Mouse (Mus musculus) MEL (cell line): ENCODE measurements at regions not wholly inside any gene's neighbourhood (a gene's known extent, or its start where the extent isn't known, plus 50 kb on each side); places are given as distances from the start of the nearest gene placed in this dataset.

Experiments used
- DNase-seq: peaks from one replicate; pipeline ENCODE4 v3.0.0; 2011; ENCODE audit warnings: low read depth, low spot score
- H3K27ac ChIP-seq: 2 replicates; pipeline ENCODE4 v1.5.1; 2012; ENCODE audit warnings: low read depth, mild to moderate bottlenecking, control low read depth, low read length, moderate library complexity; ENCODE audit not compliant: control insufficient read depth
- H3K27me3 ChIP-seq, 2 experiments: fragments of 150-350 bp in 1 of 2; sonication (generic) in 1 of 2; 2 replicates each; pipeline ENCODE4 v1.6.1; 2012; ENCODE audit warnings: low read length in 2 of 2, mild to moderate bottlenecking in 2 of 2, improper control_type of control experiment in 1 of 2, moderate library complexity in 1 of 2; ENCODE audit not compliant: insufficient read depth in 2 of 2, control insufficient read depth in 1 of 2
- H3K36me3 ChIP-seq, 2 experiments: 2 replicates each; pipeline ENCODE4 v1.6.1; 2012 to 2014; ENCODE audit warnings: low read length in 2 of 2, improper control_type of control experiment in 1 of 2, inconsistent platforms in 1 of 2, mild to moderate bottlenecking in 1 of 2; ENCODE audit not compliant: insufficient read depth in 2 of 2, control insufficient read depth in 1 of 2
- H3K4me1 ChIP-seq, 2 experiments: fragments of 150-350 bp in 1 of 2; sonication (generic) in 1 of 2; 2 replicates each; pipeline ENCODE4 v1.6.1; 2012; ENCODE audit warnings: low read length in 2 of 2, improper control_type of control experiment in 1 of 2, mild to moderate bottlenecking in 1 of 2; ENCODE audit not compliant: insufficient read depth in 2 of 2, control insufficient read depth in 1 of 2
- H3K4me3 ChIP-seq, 2 experiments: fragments of 150-350 bp in 1 of 2; sonication (generic) in 1 of 2; 2 replicates each; pipeline ENCODE4 v1.5.1; 2012; ENCODE audit warnings: low read depth in 2 of 2, low read length in 2 of 2, mild to moderate bottlenecking in 2 of 2, moderate library complexity in 2 of 2, control low read depth in 1 of 2, improper control_type of control experiment in 1 of 2; ENCODE audit not compliant: control insufficient read depth in 1 of 2, insufficient read depth in 1 of 2
- H3K79me2 ChIP-seq: 2 replicates; pipeline ENCODE4 v1.6.1; 2012; ENCODE audit warnings: mild to moderate bottlenecking, low read length, moderate library complexity; ENCODE audit not compliant: control insufficient read depth, poor library complexity, insufficient read depth
- H3K9ac ChIP-seq: 2 replicates; pipeline ENCODE4 v1.6.1; 2012; ENCODE audit warnings: low read depth, mild to moderate bottlenecking, control low read depth, low read length, moderate library complexity; ENCODE audit not compliant: control insufficient read depth, poor library complexity, severe bottlenecking
- H3K9me3 ChIP-seq: fragments of 150-350 bp; sonication (generic); replicated peaks from 2 replicates; pipeline ENCODE4 v1.6.1; 2012; ENCODE audit warnings: mild to moderate bottlenecking, low read length, improper control_type of control experiment, moderate library complexity; ENCODE audit not compliant: insufficient read depth
- CTCF ChIP-seq, 3 experiments: IDR thresholded peaks in 2 of 3; conservative IDR thresholded peaks in 1 of 3; 2 replicates each; pipeline ENCODE4 v1.5.1; 2011 to 2012; ENCODE audit warnings: low read length in 3 of 3, low read depth in 2 of 3, mild to moderate bottlenecking in 2 of 3, improper control_type of control experiment in 1 of 3, inconsistent platforms in 1 of 3, mixed read lengths in 1 of 3, moderate library complexity in 1 of 3; ENCODE audit not compliant: control insufficient read depth in 1 of 3, insufficient read depth in 1 of 3, poor library complexity in 1 of 3, severe bottlenecking in 1 of 3
- ELF1 ChIP-seq: IDR thresholded peaks from 2 replicates; pipeline ENCODE4 v1.6.1; 2014; ENCODE audit warnings: low read depth, mild to moderate bottlenecking, inconsistent platforms, low read length, improper control_type of control experiment, moderate library complexity
- EP300 ChIP-seq, 2 experiments: IDR thresholded peaks; 2 replicates each; pipeline ENCODE4 v1.6.1; 2011; ENCODE audit warnings: improper control_type of control experiment in 2 of 2, low read length in 2 of 2, low read depth in 1 of 2, mild to moderate bottlenecking in 1 of 2
- GABPA ChIP-seq: IDR thresholded peaks from 2 replicates; pipeline ENCODE4 v1.6.1; 2012; ENCODE audit warnings: low read depth, mild to moderate bottlenecking, inconsistent platforms, low read length, improper control_type of control experiment, moderate library complexity
- JUND ChIP-seq: IDR thresholded peaks from 2 replicates; pipeline ENCODE4 v1.6.1; 2011; ENCODE audit warnings: low read depth, mild to moderate bottlenecking, improper control_type of control experiment, low read length
- MAFK ChIP-seq: IDR thresholded peaks from 2 replicates; pipeline ENCODE4 v1.6.1; 2011; ENCODE audit warnings: low read depth, mild to moderate bottlenecking, low read length, improper control_type of control experiment, borderline replicate concordance
- MAX ChIP-seq: IDR thresholded peaks from 2 replicates; pipeline ENCODE4 v1.6.1; 2011; ENCODE audit warnings: low read length, improper control_type of control experiment
- MAZ ChIP-seq: IDR thresholded peaks from 2 replicates; pipeline ENCODE4 v1.6.1; 2012; ENCODE audit warnings: low read depth, mild to moderate bottlenecking, inconsistent platforms, low read length, improper control_type of control experiment
- MEF2A ChIP-seq: IDR thresholded peaks from 2 replicates; pipeline ENCODE4 v1.6.1; 2014; ENCODE audit warnings: low read depth, mild to moderate bottlenecking, inconsistent platforms, low read length, improper control_type of control experiment; ENCODE audit not compliant: poor library complexity, insufficient replicate concordance, severe bottlenecking; ENCODE audit errors: extremely low read depth
- MXI1 ChIP-seq: IDR thresholded peaks from 2 replicates; pipeline ENCODE4 v1.6.1; 2011; ENCODE audit warnings: mild to moderate bottlenecking, low read depth, low read length, improper control_type of control experiment
- MYB ChIP-seq: IDR thresholded peaks from 2 replicates; pipeline ENCODE4 v1.6.1; 2011; ENCODE audit warnings: mild to moderate bottlenecking, low read depth, low read length, improper control_type of control experiment
- RAD21 ChIP-seq: IDR thresholded peaks from 2 replicates; pipeline ENCODE4 v1.6.1; 2011; ENCODE audit warnings: mild to moderate bottlenecking, low read depth, low read length, improper control_type of control experiment
- RCOR1 ChIP-seq: IDR thresholded peaks from 2 replicates; pipeline ENCODE4 v1.6.1; 2012; ENCODE audit warnings: low read depth, mild to moderate bottlenecking, inconsistent platforms, low read length, improper control_type of control experiment
- SMC3 ChIP-seq: IDR thresholded peaks from 2 replicates; pipeline ENCODE4 v1.6.1; 2011; ENCODE audit warnings: low read depth, low read length, improper control_type of control experiment
- TAL1 ChIP-seq: IDR thresholded peaks from 2 replicates; pipeline ENCODE4 v1.6.1; 2012; ENCODE audit warnings: mild to moderate bottlenecking, inconsistent platforms, low read length, moderate library complexity, mixed read lengths
- TBP ChIP-seq: IDR thresholded peaks from 2 replicates; pipeline ENCODE4 v1.8.0; 2011; ENCODE audit warnings: low read depth, low read length, improper control_type of control experiment
- UBTF ChIP-seq: IDR thresholded peaks from 2 replicates; pipeline ENCODE4 v1.6.1; 2012; ENCODE audit warnings: low read depth, mild to moderate bottlenecking, inconsistent platforms, low read length, improper control_type of control experiment, moderate library complexity, borderline replicate concordance; ENCODE audit not compliant: insufficient read depth
- USF1 ChIP-seq: IDR thresholded peaks from 2 replicates; pipeline ENCODE4 v1.6.1; 2014; ENCODE audit warnings: low read depth, mild to moderate bottlenecking, inconsistent platforms, low read length, improper control_type of control experiment, moderate library complexity
- USF2 ChIP-seq, 2 experiments: IDR thresholded peaks; 2 replicates each; pipeline ENCODE4 v1.6.1; 2011 to 2012; ENCODE audit warnings: improper control_type of control experiment in 2 of 2, low read length in 2 of 2, borderline replicate concordance in 1 of 2, inconsistent platforms in 1 of 2, low read depth in 1 of 2, mild to moderate bottlenecking in 1 of 2; ENCODE audit not compliant: insufficient read depth in 1 of 2
- ZC3H11A ChIP-seq: IDR thresholded peaks from 2 replicates; pipeline ENCODE4 v1.6.1; 2012; ENCODE audit warnings: low read depth, mild to moderate bottlenecking, inconsistent platforms, low read length, improper control_type of control experiment
- ZKSCAN1 ChIP-seq: IDR thresholded peaks from 2 replicates; pipeline ENCODE4 v1.6.1; 2012; ENCODE audit warnings: low read depth, mild to moderate bottlenecking, inconsistent platforms, low read length, improper control_type of control experiment, moderate library complexity
- ZNF384 ChIP-seq: IDR thresholded peaks from 2 replicates; pipeline ENCODE4 v1.6.1; 2012; ENCODE audit warnings: low read depth, mild to moderate bottlenecking, inconsistent platforms, low read length, improper control_type of control experiment

DNA sequence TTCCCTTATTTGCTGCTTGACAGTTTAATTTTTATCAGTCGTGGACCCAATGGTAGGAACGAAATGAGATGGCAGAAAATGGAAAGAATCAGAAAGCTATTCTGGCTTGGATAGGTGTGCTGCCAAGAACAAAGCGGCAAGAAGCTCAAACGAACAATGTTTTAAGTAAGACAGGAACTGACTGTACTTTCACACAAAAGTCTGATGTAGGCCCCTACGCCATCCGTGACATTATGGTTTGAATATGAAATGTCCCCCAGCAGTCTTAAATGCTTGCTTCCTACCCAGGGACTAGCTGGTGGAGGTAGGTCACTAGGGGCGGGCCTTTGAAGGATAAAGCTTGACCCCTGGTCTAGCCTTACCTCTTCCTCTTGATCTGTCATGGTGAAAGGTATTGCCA is 90.5 kb upstream of the Barx2 start:
- no peak overlapping the region for H3K9ac ChIP-seq
- no peaks in the 10 kb centered on the region for H3K27me3 ChIP-seq
- H3K4me1 ChIP-seq: no peaks in the 10 kb centered on the region
- H3K79me2 ChIP-seq: no peaks in the 10 kb centered on the region
- H3K36me3 ChIP-seq: no peaks in the 10 kb centered on the region
- H3K9me3 ChIP-seq: no peaks in the 10 kb centered on the region
- H3K4me3 ChIP-seq: no peak overlapping the region
- no peak for DNase-seq
- no peak for TF ChIP-seq USF2 (IDR thresholded peaks at IDR 0.05; ENCODE audit: borderline replicate concordance in 1 of 2, insufficient read depth in 1 of 2, low read depth in 1 of 2, low read length in 2 of 2)
- TF ChIP-seq RCOR1: no peak
- no peak for TF ChIP-seq ZKSCAN1
- no peak for TF ChIP-seq CTCF (IDR thresholded peaks at IDR 0.05 in 2 of 3, conservative IDR thresholded peaks at IDR 0.05 in 1 of 3; ENCODE audit: control insufficient read depth in 1 of 3, insufficient read depth in 1 of 3, low read depth in 2 of 3, low read length in 3 of 3, poor library complexity in 1 of 3, severe bottlenecking in 1 of 3)
- TF ChIP-seq ELF1: no peak
- TF ChIP-seq UBTF: no peak
- TF ChIP-seq USF1: no peak
- TF ChIP-seq MXI1: no peak
- TF ChIP-seq JUND: no peak
- TF ChIP-seq MEF2A: no peak
- no peak for TF ChIP-seq MAX
- TF ChIP-seq TAL1: no peak
- TF ChIP-seq ZNF384: no peak
- no peak for TF ChIP-seq MAZ
- TF ChIP-seq ZC3H11A: no peak
- TF ChIP-seq SMC3: no peak
- no peak for TF ChIP-seq TBP
- no peak for TF ChIP-seq GABPA
- no peak overlapping the region for H3K27ac ChIP-seq

DNA sequence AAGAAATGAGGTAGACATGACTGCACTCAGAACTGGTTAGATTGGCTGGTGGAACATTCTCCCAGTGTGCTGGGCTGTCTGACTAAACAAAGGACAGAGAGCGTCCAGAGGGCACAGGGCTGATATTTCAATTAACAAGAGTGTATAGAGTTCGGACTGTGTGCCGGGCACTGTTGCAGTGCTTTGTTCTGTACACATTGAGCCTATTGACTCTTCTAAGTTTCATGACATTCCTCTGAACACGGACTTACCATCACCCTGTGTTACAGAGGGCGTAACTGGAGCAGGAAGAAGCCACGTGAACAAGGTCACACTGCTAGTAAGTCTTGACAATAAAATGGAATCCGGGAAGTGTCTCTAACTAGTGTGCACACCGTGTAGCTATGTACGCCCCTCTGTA is 92.1 kb upstream of the Barx2 start:
- H3K4me3 ChIP-seq: no peak overlapping the region
- no peak overlapping the region for H3K9ac ChIP-seq
- no peaks in the 10 kb centered on the region for H3K4me1 ChIP-seq
- no peaks in the 10 kb centered on the region for H3K79me2 ChIP-seq
- no peaks in the 10 kb centered on the region for H3K9me3 ChIP-seq
- no peaks in the 10 kb centered on the region for H3K27me3 ChIP-seq
- TF ChIP-seq ELF1: no peak
- no peak for TF ChIP-seq USF2 (IDR thresholded peaks at IDR 0.05; ENCODE audit: borderline replicate concordance in 1 of 2, insufficient read depth in 1 of 2, low read depth in 1 of 2, low read length in 2 of 2)
- TF ChIP-seq RAD21: no peak
- no peak for TF ChIP-seq ZNF384
- no peak for TF ChIP-seq MYB
- TF ChIP-seq MAZ: no peak
- TF ChIP-seq MXI1: no peak
- no peak for TF ChIP-seq RCOR1
- no peak for TF ChIP-seq EP300 (IDR thresholded peaks at IDR 0.05; ENCODE audit: low read depth in 1 of 2, low read length in 2 of 2)
- no peak for TF ChIP-seq MAFK
- no peaks in the 10 kb centered on the region for H3K36me3 ChIP-seq
- no peak for DNase-seq
- H3K27ac ChIP-seq: no peak overlapping the region
